Mouse (Mus musculus) limb, embryonic 11.5 days (tissue): ENCODE measurements around the gene Nkx3-2. TPM values are rescaled to one million over a fixed set of nuclear protein-coding genes. Genes with fewer than 3 reads are reported as not detected.

Experiments
- polyA plus RNA-seq: library from polyadenylated mRNA; unstranded; fragments of >200 nt; fragmentation: Nextera tagmentation; extraction: Ambion mirVana; gene quantifications from 2 replicates; pipeline ENCODE4 v1.2.1, GENCODE M21; 2014

Gene Nkx3-2
- polyA plus RNA-seq, 1 experiment from 2014 or later, result 2.3 TPM

Other genes starting within 250 kb of the Nkx3-2 start
- gene Rab28, start 56.3 kb downstream of the Nkx3-2 start, polyA plus RNA-seq, result 72.9 and 80.1 TPM in 2 replicates
- 24.2 and 26.4 TPM in 2 replicates for gene Bod1l, start 79.8 kb upstream of the Nkx3-2 start, polyA plus RNA-seq